Mouse (Mus musculus) MEL (cell line): ENCODE measurements around the gene Gm12166.
A peak's percentile ranks its signal among the peaks of the same experiment; 100 is the strongest.

Experiments
- CHD1 ChIP-seq: IDR thresholded peaks from 2 replicates; pipeline ENCODE4 v1.6.1; 2012; ENCODE audit warnings: low read depth, mild to moderate bottlenecking, inconsistent platforms, low read length, improper control_type of control experiment
- CTCF ChIP-seq, 3 experiments: IDR thresholded peaks in 2 of 3; conservative IDR thresholded peaks in 1 of 3; 2 replicates each; pipeline ENCODE4 v1.5.1; 2011 to 2012; ENCODE audit warnings: low read length in 3 of 3, low read depth in 2 of 3, mild to moderate bottlenecking in 2 of 3, improper control_type of control experiment in 1 of 3, inconsistent platforms in 1 of 3, mixed read lengths in 1 of 3, moderate library complexity in 1 of 3; ENCODE audit not compliant: control insufficient read depth in 1 of 3, insufficient read depth in 1 of 3, poor library complexity in 1 of 3, severe bottlenecking in 1 of 3
- EP300 ChIP-seq, 2 experiments: IDR thresholded peaks; 2 replicates each; pipeline ENCODE4 v1.6.1; 2011; ENCODE audit warnings: improper control_type of control experiment in 2 of 2, low read length in 2 of 2, low read depth in 1 of 2, mild to moderate bottlenecking in 1 of 2
- HCFC1 ChIP-seq: IDR thresholded peaks from 2 replicates; pipeline ENCODE4 v1.6.1; 2012; ENCODE audit warnings: low read depth, mild to moderate bottlenecking, inconsistent platforms, low read length, improper control_type of control experiment, moderate library complexity
- MAX ChIP-seq: IDR thresholded peaks from 2 replicates; pipeline ENCODE4 v1.6.1; 2011; ENCODE audit warnings: low read length, improper control_type of control experiment
- MEF2A ChIP-seq: IDR thresholded peaks from 2 replicates; pipeline ENCODE4 v1.6.1; 2014; ENCODE audit warnings: low read depth, mild to moderate bottlenecking, inconsistent platforms, low read length, improper control_type of control experiment; ENCODE audit not compliant: poor library complexity, insufficient replicate concordance, severe bottlenecking; ENCODE audit errors: extremely low read depth
- MYB ChIP-seq: IDR thresholded peaks from 2 replicates; pipeline ENCODE4 v1.6.1; 2011; ENCODE audit warnings: mild to moderate bottlenecking, low read depth, low read length, improper control_type of control experiment
- POLR2A ChIP-seq, 2 experiments: IDR thresholded peaks; 2 replicates each; pipeline ENCODE4 v1.6.1; 2011 to 2012; ENCODE audit warnings: low read length in 2 of 2, mild to moderate bottlenecking in 2 of 2, control low read depth in 1 of 2, improper control_type of control experiment in 1 of 2, low read depth in 1 of 2, moderate library complexity in 1 of 2; ENCODE audit not compliant: control insufficient read depth in 1 of 2, insufficient read depth in 1 of 2, poor library complexity in 1 of 2
- TAL1 ChIP-seq: IDR thresholded peaks from 2 replicates; pipeline ENCODE4 v1.6.1; 2012; ENCODE audit warnings: mild to moderate bottlenecking, inconsistent platforms, low read length, moderate library complexity, mixed read lengths
- USF1 ChIP-seq: IDR thresholded peaks from 2 replicates; pipeline ENCODE4 v1.6.1; 2014; ENCODE audit warnings: low read depth, mild to moderate bottlenecking, inconsistent platforms, low read length, improper control_type of control experiment, moderate library complexity

DNA sequence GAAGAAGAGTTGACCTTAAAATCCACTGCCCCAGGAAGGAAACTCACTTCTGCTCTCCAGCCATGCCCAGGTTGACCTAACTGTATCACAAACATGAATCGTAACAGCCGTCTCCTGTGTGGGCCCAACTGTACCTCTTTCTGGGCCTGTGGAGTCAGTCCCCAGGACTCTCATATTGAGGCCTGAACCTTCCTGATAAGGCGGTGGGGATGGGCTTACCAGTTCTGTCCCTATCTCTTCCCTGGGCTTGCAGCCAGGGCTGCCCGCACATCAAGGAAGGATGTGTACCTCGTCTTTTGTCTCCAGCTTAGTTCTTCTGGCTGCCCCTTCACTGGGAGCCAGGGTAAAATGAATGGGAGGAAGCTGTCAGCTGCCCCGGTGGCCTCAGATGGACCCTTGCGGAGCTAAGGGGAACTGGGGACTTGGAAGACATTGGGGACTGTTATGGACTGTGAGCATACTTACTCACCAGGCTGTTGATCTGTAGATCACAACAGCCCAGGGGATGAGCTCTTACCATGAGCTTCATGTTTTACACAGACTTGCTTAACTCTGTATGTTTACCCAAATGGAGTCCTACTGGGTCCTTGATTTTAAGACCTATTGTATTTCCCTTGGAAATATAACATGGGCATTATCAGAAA is 25.7 kb upstream of the Gm12166 start:
- TF ChIP-seq MEF2A: no peak
- TF ChIP-seq USF1: no peak
- peak; percentile 99 to 100 for TF ChIP-seq EP300 (IDR thresholded peaks at IDR 0.05; ENCODE audit: low read depth in 1 of 2, low read length in 2 of 2)
- 0 out of 4 replicates have a peak, but pooled peaks have one; percentile 20 to 49 for TF ChIP-seq POLR2A (IDR thresholded peaks at IDR 0.05; ENCODE audit: control insufficient read depth in 1 of 2, insufficient read depth in 1 of 2, low read depth in 1 of 2, low read length in 2 of 2, poor library complexity in 1 of 2)
- TF ChIP-seq TAL1: peak; percentile 99
- 0 out of 2 replicates have a peak, but pooled peaks have one; percentile 19 for TF ChIP-seq CHD1
- peak; percentile 91 for TF ChIP-seq MYB
- TF ChIP-seq MAX: 0 out of 2 replicates have a peak, but pooled peaks have one; percentile 6
- TF ChIP-seq CTCF (IDR thresholded peaks at IDR 0.05 in 2 of 3, conservative IDR thresholded peaks at IDR 0.05 in 1 of 3; ENCODE audit: control insufficient read depth in 1 of 3, insufficient read depth in 1 of 3, low read depth in 2 of 3, low read length in 3 of 3, poor library complexity in 1 of 3, severe bottlenecking in 1 of 3): no peak
- no peak; the same call in 1 of the 2 replicates for TF ChIP-seq HCFC1
